In the genomic region with DNA sequence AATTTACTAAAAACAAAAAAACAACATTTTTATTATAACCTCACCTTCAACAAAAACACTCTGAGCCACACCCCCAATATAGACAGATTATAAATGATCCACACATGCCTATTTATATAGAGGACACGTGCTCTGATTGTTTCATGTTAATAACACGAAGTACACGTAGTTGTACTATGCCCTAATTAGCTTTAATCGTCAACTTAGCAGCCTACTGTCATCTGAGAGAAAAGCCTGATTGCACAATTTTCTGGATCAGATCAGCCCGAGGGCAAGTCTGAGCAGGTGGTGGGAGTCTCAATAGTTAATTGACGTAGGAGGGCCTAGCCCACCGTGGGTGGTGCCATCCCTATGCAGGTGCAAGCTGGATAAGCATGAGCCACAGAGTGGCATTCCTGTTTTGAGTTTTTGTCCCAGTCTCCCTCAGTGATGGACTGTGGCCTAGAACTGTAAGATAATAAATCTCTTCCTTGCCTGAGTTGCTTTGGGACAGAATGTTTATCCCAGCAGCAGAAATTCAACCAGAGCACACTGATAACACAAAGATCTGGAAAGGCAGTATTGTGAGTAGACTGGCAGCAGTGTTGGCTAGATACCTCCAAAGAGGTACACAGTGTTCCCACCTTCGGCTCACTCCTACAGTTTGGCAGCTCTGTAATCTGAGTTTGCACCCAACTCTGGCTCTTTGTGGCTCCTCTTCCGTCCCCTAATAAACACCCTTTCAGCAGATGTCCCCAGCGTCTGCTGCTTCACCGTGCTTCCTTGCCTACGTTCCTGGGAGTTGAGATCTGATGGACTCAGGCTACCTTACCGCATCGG, we compare ENCODE assay signal across 28 mouse cellular contexts.
DNase-seq lines count a peak whose midpoint lies in the region; ATAC-seq and TF ChIP-seq lines count a peak whose summit lies in the region.
"Had no signal": no experiment of that assay in that cellular context is flagged by ENCODE, and none has a peak within 500 bp of the region (broad histone marks: within the 10 kb centered on the region; RNA-seq: fewer than 3 reads in every experiment).

No protein-coding gene starts in this region.

- no peak for ATAC-seq in intestine, embryonic 14.5 days (replicated peaks; ENCODE audit: low FRiP score, low TSS enrichment, low read depth)
- no peak for ATAC-seq in megakaryocyte progenitor cell, adult 5-6 weeks (replicated peaks; ENCODE audit: poor library complexity)
- ATAC-seq: activated CD4-positive, CD25-positive, alpha-beta regulatory T cell, adult 4 months; forebrain, embryonic 16.5 days; inflammation-experienced regulatory T-cells, adult 6 months had no signal

- no peak overlapping the region for H3K4me2 ChIP-seq in intestine, embryonic 14.5 days (ENCODE audit: low read length)
- H3K4me2 ChIP-seq: embryonic facial prominence, embryonic 13.5 days; heart, embryonic 13.5 days; hindbrain, embryonic 13.5 days; midbrain, embryonic 12.5 days; neural tube, embryonic 15.5 days had no signal

- no peak overlapping the region for H3K9ac ChIP-seq in intestine, embryonic 14.5 days (ENCODE audit: low read length)
- H3K9ac ChIP-seq: embryonic facial prominence, embryonic 13.5 days; heart, embryonic 13.5 days; hindbrain, embryonic 13.5 days; midbrain, embryonic 12.5 days; neural tube, embryonic 15.5 days had no signal

- no peak overlapping the region for H3K4me3 ChIP-seq in intestine, embryonic 14.5 days (ENCODE audit: low read depth, low read length)
- H3K4me3 ChIP-seq in small intestine, adult 2 months (ENCODE audit: low read depth, low read length), result no peak overlapping the region
- H3K4me3 ChIP-seq: embryonic facial prominence, embryonic 13.5 days; heart, adult 2 months; heart, embryonic 13.5 days; hindbrain, embryonic 13.5 days; midbrain, embryonic 12.5 days; neural tube, embryonic 15.5 days had no signal

- H3K27me3 ChIP-seq in intestine, embryonic 14.5 days (replicated peaks; ENCODE audit: control insufficient read depth, insufficient read depth, low read length), result no peaks in the 10 kb centered on the region
- H3K27me3 ChIP-seq in small intestine, adult 2 months (ENCODE audit: control insufficient read depth, insufficient read depth, low read length), result no peaks in the 10 kb centered on the region
- H3K27me3 ChIP-seq: embryonic facial prominence, embryonic 13.5 days; hindbrain, embryonic 13.5 days; midbrain, embryonic 12.5 days; neural tube, embryonic 15.5 days had no signal

- peak; percentile 42 for DNase-seq in kidney, adult 9 months
- DNase-seq in kidney, postnatal 4 days, result no peak
- peak; percentile 24 for DNase-seq in ovary, adult 18-20 months (ENCODE audit: low spot score)
- no peak for DNase-seq in ovary, postnatal 36 days (ENCODE audit: low spot score)
- DNase-seq in intestine, embryonic 14.5 days (ENCODE audit: low spot score), result peak; percentile 34
- DNase-seq: adrenal gland, adult 8-10 months; cerebellum, adult 2 months; cerebellum, postnatal 25 days; gastrocnemius, postnatal 14 days; heart, adult 2 months; heart, postnatal 14 days; kidney, postnatal 25 days; layer of hippocampus, adult 9-11 months; lung, adult 2 months; lung, postnatal 14 days; right cerebral cortex, postnatal 25 days; thymus, adult 2 months; thymus, postnatal 4 days had no signal

- no peaks in the 10 kb centered on the region for H3K4me1 ChIP-seq in intestine, embryonic 14.5 days (replicated peaks; ENCODE audit: control insufficient read depth, insufficient read depth, low read length)
- peaks cover 14% of the 10 kb centered on the region; the same call in 1 of the 2 replicates for H3K4me1 ChIP-seq in small intestine, adult 2 months (ENCODE audit: control insufficient read depth, insufficient read depth, insufficient read length, low read length)
- H3K4me1 ChIP-seq: embryonic facial prominence, embryonic 13.5 days; hindbrain, embryonic 13.5 days; midbrain, embryonic 12.5 days; neural tube, embryonic 15.5 days had no signal

- TF ChIP-seq CTCF in small intestine, adult 2 months (IDR thresholded peaks at IDR 0.05; ENCODE audit: extremely low read depth, insufficient read length, insufficient replicate concordance, low read depth, low read length), result no peak

- no peaks in the 10 kb centered on the region for H3K9me3 ChIP-seq in intestine, embryonic 14.5 days (ENCODE audit: control insufficient read depth, low read length)
- H3K9me3 ChIP-seq: embryonic facial prominence, embryonic 13.5 days; heart, embryonic 13.5 days; hindbrain, embryonic 13.5 days; midbrain, embryonic 12.5 days; neural tube, embryonic 15.5 days had no signal

- H3K27ac ChIP-seq in intestine, embryonic 14.5 days (ENCODE audit: low read depth), result no peak overlapping the region
- peak overlapping the region; percentile 94 for H3K27ac ChIP-seq in small intestine, adult 2 months (ENCODE audit: insufficient read depth, low read depth, low read length)
- H3K27ac ChIP-seq: embryonic facial prominence, embryonic 13.5 days; heart, adult 2 months; heart, embryonic 13.5 days; hindbrain, embryonic 13.5 days; midbrain, embryonic 12.5 days; neural tube, embryonic 15.5 days had no signal

- no peaks in the 10 kb centered on the region for H3K36me3 ChIP-seq in intestine, embryonic 14.5 days (ENCODE audit: control insufficient read depth, insufficient read depth, low read length)
- no peaks in the 10 kb centered on the region for H3K36me3 ChIP-seq in small intestine, adult 2 months (ENCODE audit: control insufficient read depth, insufficient read depth, low read length)
- H3K36me3 ChIP-seq: embryonic facial prominence, embryonic 13.5 days; heart, embryonic 13.5 days; hindbrain, embryonic 13.5 days; midbrain, embryonic 12.5 days; neural tube, embryonic 15.5 days had no signal

- no peak for TF ChIP-seq POLR2A in small intestine, adult 2 months (IDR thresholded peaks at IDR 0.05; ENCODE audit: low read depth, low read length)

- WGBS in intestine, embryonic 14.5 days, result 82% methylated on average over 14 of the region's 14 CpGs
- WGBS in small intestine, adult 2 months, result 63% methylated on average over 14 of the region's 14 CpGs

Comparison
In these comparisons a context has a peak if more than half of its experiments do, and no peak if none do; other contexts are left out.
1. DNase-seq: peak in kidney, adult 9 months (single experiment), ovary, adult 18-20 months (single experiment) and intestine, embryonic 14.5 days (single experiment); none in kidney, postnatal 4 days (0 of 2) and ovary, postnatal 36 days (single experiment).